Mouse (Mus musculus) neural tube, embryonic 15.5 days (tissue): ENCODE data around the gene Pon1. TPM values are rescaled to one million over a fixed set of nuclear protein-coding genes. Genes with fewer than 3 reads are reported as not detected.
A peak's percentile ranks its signal among the peaks of the same experiment; 100 is the strongest.

Experiments used
- ATAC-seq: fragments of 200-750 bp; cut with Nextera tagmentation; 2 replicates; pipeline ENCODE4 v1.8.0; 2017; ENCODE audit warnings: mild to moderate bottlenecking, moderate TSS enrichment, moderate library complexity; ENCODE audit not compliant: low FRiP score
- H3K27ac ChIP-seq: fragments of 300-500 bp; sonication (generic); replicated peaks from 2 replicates; pipeline ENCODE4 v1.5.1; 2015; ENCODE audit warnings: mild to moderate bottlenecking, inconsistent platforms
- H3K27me3 ChIP-seq: fragments of 300-500 bp; sonication (generic); replicated peaks from 2 replicates; pipeline ENCODE4 v1.6.1; 2015; ENCODE audit warnings: inconsistent platforms
- H3K36me3 ChIP-seq: fragments of 300-500 bp; sonication (generic); 2 replicates; pipeline ENCODE4 v1.6.1; 2015; ENCODE audit warnings: inconsistent platforms
- H3K4me1 ChIP-seq: fragments of 300-500 bp; sonication (generic); 2 replicates; pipeline ENCODE4 v1.6.1; 2015; ENCODE audit warnings: inconsistent platforms
- H3K4me2 ChIP-seq: fragments of 300-500 bp; sonication (generic); 2 replicates; pipeline ENCODE4 v1.6.1; 2015; ENCODE audit warnings: inconsistent platforms, mild to moderate bottlenecking, moderate library complexity
- H3K4me3 ChIP-seq: fragments of 300-500 bp; sonication (generic); replicated peaks from 2 replicates; pipeline ENCODE4 v1.5.1; 2015; ENCODE audit warnings: mild to moderate bottlenecking, inconsistent platforms
- H3K9ac ChIP-seq: fragments of 300-500 bp; sonication (generic); replicated peaks from 2 replicates; pipeline ENCODE4 v1.6.1; 2015; ENCODE audit warnings: mild to moderate bottlenecking, inconsistent platforms
- H3K9me3 ChIP-seq: fragments of 300-500 bp; sonication (generic); replicated peaks from 2 replicates; pipeline ENCODE4 v1.6.1; 2016; ENCODE audit warnings: inconsistent platforms
- WGBS: fragments of 180-500 bp; shearing (Covaris S2); methylation state at CpG from one replicate; pipeline ENCODE4 v1.1.7; 2015; ENCODE audit warnings: mixed read lengths; 5-methylcytosine and 5-hydroxymethylcytosine counted together
- polyA plus RNA-seq: library from polyadenylated mRNA; unstranded; fragments of >200 nt; fragmentation: Nextera tagmentation; extraction: Ambion mirVana; gene quantifications from 2 replicates; pipeline ENCODE4 v1.2.1, GENCODE M21; 2015

Pon1 gene
- polyA plus RNA-seq, 1 experiment from 2014 or later, result not detected

DNA sequence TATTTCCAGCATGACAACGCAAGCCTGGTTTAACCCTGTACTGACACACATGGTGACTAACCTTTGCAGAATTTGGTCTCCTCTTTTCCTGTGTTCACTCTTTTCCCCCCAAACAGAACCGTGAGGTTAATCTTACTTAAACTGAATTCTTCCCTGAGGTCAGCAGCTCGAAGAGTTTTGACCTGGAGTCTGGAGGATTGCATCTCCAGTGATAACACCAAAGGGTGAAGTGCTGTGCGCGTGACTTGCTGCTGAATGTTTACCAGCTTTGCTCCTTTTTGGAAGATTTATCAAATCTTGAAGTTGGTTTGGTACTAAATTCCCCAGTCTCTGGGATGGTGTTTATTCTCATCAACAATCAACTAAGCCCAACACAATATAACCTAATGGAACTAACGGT, 39.0 kb downstream of the Pon1 start:
- Histone ChIP-seq H3K4me2 (no peak overlapping the region), H3K9ac (no peak overlapping the region), H3K27me3 (no peaks in the 10 kb centered on the region), H3K27ac (no peak overlapping the region), H3K4me3 (no peak overlapping the region), H3K4me1 (no peaks in the 10 kb centered on the region), H3K9me3 (no peaks in the 10 kb centered on the region), H3K36me3 (peaks cover 24% of the 10 kb centered on the region)
- no peak for ATAC-seq
- WGBS, result 96% methylated on average over 6 of the region's 6 CpGs

DNA sequence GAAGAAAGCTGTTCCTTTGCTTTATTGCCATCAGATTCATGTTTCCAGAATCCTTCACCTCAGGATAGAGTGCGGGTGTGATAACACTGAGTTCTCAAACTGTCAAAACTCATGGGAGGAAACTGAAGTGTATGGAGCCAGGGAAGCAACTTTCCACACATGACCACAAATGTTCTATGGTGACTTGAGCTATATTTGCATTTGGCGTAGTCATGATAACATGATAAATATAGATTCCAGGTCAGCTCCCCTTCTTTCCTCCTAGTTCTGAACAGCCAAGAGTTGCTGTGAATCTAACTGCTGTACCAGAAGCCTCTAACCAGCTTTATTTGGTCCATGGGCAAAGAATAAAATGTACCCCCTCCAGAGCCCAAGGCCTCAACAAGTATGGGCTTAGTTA, 41.6 kb downstream of the Pon1 start:
- peaks cover 8% of the 10 kb centered on the region for H3K36me3 ChIP-seq
- no peaks in the 10 kb centered on the region for H3K9me3 ChIP-seq
- no peak overlapping the region for H3K4me3 ChIP-seq
- H3K9ac ChIP-seq, result no peak overlapping the region
- no peaks in the 10 kb centered on the region for H3K4me1 ChIP-seq
- H3K27ac ChIP-seq, result no peak overlapping the region
- no peak for ATAC-seq
- WGBS, result 95% methylated on average over 2 of the region's 2 CpGs
- H3K27me3 ChIP-seq, result no peaks in the 10 kb centered on the region
- H3K4me2 ChIP-seq, result no peak overlapping the region

DNA sequence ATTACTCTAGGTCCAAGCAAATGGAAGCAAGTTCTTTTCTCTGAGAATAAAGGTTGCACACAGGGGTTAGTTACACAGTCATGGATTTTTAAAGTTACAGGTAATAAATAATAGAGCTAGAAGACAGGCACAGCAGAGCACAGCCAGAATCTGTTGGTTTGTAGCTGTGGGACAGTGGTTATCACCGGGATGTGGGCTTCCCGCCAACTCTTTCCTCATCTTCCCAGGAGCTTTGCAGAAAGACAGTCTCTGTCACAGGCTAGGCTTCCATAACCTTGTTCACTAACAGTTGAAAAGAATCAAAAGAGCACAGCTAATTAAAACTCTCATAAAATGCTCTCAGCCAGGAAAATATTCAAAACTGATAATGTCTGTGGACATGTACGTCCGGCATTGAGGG, 42.6 kb downstream of the Pon1 start:
- no peak overlapping the region for H3K9ac ChIP-seq
- WGBS, result 41% methylated on average over 4 of the region's 4 CpGs
- no peak for ATAC-seq
- H3K27ac ChIP-seq, result no peak overlapping the region
- no peaks in the 10 kb centered on the region for H3K27me3 ChIP-seq
- H3K4me1 ChIP-seq, result no peaks in the 10 kb centered on the region
- H3K36me3 ChIP-seq, result peaks cover 8% of the 10 kb centered on the region
- no peak overlapping the region for H3K4me2 ChIP-seq
- no peaks in the 10 kb centered on the region for H3K9me3 ChIP-seq
- H3K4me3 ChIP-seq, result no peak overlapping the region

- H3K27me3 ChIP-seq, result no peaks in the 10 kb centered on the region
- no peak overlapping the region for H3K4me3 ChIP-seq
- H3K4me1 ChIP-seq, result no peaks in the 10 kb centered on the region
- H3K4me2 ChIP-seq, result no peak overlapping the region
- 85% methylated on average over 2 of the region's 2 CpGs for WGBS
- peaks cover 6% of the 10 kb centered on the region; the same call in 1 of the 2 replicates for H3K36me3 ChIP-seq
- no peak overlapping the region for H3K9ac ChIP-seq
- ATAC-seq, result no peak
- no peaks in the 10 kb centered on the region for H3K9me3 ChIP-seq
- no peak overlapping the region for H3K27ac ChIP-seq
Measured at GRCm38 (mm10) chr6:5149941-5150340, 43.8 kb downstream of the Pon1 start.

- Histone ChIP-seq H3K27me3 (no peaks in the 10 kb centered on the region), H3K27ac (no peak overlapping the region), H3K4me1 (no peaks in the 10 kb centered on the region), H3K4me3 (no peak overlapping the region), H3K9me3 (no peaks in the 10 kb centered on the region), H3K4me2 (no peak overlapping the region), H3K36me3 (no peaks in the 10 kb centered on the region), H3K9ac (no peak overlapping the region)
- 87% methylated on average over 13 of the region's 13 CpGs for WGBS
- no peak for ATAC-seq
Measured at GRCm38 (mm10) chr6:5147488-5148142, 46.1 kb downstream of the Pon1 start.

- 63% methylated on average over 9 of the region's 9 CpGs for WGBS
- Histone ChIP-seq H3K27me3 (no peaks in the 10 kb centered on the region), H3K9me3 (no peaks in the 10 kb centered on the region), H3K4me3 (no peak overlapping the region), H3K4me1 (no peaks in the 10 kb centered on the region), H3K4me2 (no peak overlapping the region), H3K27ac (no peak overlapping the region), H3K9ac (no peak overlapping the region), H3K36me3 (peaks cover 4% of the 10 kb centered on the region; the same call in 1 of the 2 replicates)
- ATAC-seq, result no peak
Measured at GRCm38 (mm10) chr6:5139666-5140065, 54.1 kb downstream of the Pon1 start.

GRCm38 (mm10) chr6:5138875-5139631, 54.7 kb downstream of the Pon1 start:
- Histone ChIP-seq H3K9ac (no peak overlapping the region), H3K4me3 (no peak overlapping the region), H3K4me1 (no peaks in the 10 kb centered on the region), H3K36me3 (peaks cover 8% of the 10 kb centered on the region), H3K9me3 (no peaks in the 10 kb centered on the region), H3K27ac (no peak overlapping the region), H3K4me2 (no peak overlapping the region), H3K27me3 (no peaks in the 10 kb centered on the region)
- ATAC-seq, result no peak
- WGBS, result 83% methylated on average over 12 of the region's 12 CpGs

DNA sequence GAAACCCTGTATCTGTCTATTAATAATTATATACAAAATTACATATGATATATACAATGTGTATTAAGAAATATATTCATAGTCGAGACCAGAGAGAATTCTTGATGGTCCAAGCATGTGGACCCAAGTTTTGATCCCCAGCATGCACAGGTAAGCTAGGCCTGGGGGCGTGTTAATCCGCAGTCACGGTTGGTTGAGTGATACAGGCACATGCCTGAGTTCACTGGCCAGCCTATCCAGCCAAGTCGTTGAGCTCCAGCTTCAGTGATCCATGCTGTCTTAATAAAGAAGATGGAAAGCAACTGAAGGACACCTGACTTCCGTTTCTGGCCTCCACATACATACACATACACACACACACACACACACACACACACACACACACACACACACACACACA, 57.7 kb downstream of the Pon1 start:
- no peaks in the 10 kb centered on the region for H3K9me3 ChIP-seq
- no peaks in the 10 kb centered on the region for H3K27me3 ChIP-seq
- no peak overlapping the region for H3K4me3 ChIP-seq
- no peak for ATAC-seq
- no peaks in the 10 kb centered on the region for H3K4me1 ChIP-seq
- no peak overlapping the region for H3K4me2 ChIP-seq
- H3K36me3 ChIP-seq, result peaks cover 9% of the 10 kb centered on the region
- no peak overlapping the region for H3K9ac ChIP-seq
- WGBS, result 85% methylated on average over 6 of the region's 6 CpGs
- H3K27ac ChIP-seq, result no peak overlapping the region

DNA sequence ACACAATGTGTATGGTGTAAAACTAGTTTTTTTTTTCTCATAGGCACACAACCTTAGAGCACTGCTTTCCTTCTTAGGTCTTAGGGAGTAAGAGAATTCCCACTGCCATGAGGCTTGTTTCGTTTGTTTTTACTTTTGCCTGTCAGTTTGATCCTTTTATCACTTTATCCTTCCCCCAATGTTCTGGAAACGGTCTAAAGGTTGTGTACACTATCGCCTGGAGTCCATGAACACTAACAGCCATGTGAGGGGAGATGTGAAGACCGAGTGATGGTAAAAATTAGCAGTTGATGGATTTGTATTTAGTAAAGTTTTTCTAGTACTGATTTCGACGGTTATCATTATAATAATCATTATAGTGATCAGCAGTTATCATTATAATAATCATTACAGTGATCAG, 58.8 kb downstream of the Pon1 start:
- no peak for ATAC-seq
- Histone ChIP-seq H3K9ac (no peak overlapping the region), H3K9me3 (no peaks in the 10 kb centered on the region), H3K4me2 (no peak overlapping the region), H3K27me3 (no peaks in the 10 kb centered on the region), H3K36me3 (peaks cover 9% of the 10 kb centered on the region), H3K4me3 (no peak overlapping the region), H3K27ac (no peak overlapping the region), H3K4me1 (no peaks in the 10 kb centered on the region)
- WGBS, result 86% methylated on average over 6 of the region's 6 CpGs

DNA sequence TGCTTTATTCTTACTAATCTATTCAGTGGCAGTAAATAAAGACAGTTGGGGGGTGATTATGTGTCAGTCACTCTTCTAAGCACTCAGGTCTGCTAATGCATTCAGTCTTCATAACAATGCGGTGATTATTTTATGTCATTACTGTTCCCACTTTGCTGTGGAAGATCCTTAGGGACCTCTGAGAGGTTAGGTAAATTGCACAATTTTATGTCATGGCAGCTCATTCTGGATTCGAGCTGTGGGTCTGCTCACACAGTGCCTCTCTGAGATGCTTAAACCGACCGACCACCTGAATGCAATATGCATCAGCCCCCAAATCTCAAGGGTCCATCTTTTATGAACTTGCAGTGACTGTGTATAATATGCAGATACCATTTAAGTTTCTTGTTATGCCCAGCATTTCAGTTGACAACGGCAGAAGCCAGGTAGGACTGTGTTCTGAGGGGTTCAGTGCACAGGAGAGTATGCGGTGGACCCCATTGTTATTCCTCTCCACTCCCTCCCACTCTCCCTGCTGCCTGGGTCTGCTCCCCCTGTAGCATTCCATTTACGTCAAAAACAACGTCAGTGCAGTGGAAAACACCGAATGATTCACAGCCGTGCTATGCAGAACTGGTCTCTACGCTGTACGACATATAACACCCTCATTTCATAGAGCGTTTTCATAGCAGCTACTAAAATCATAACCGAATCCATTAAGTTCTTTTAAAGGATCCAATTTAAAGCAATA, 64.2 kb downstream of the Pon1 start:
- peaks cover 4% of the 10 kb centered on the region for H3K36me3 ChIP-seq
- H3K27me3 ChIP-seq, result no peaks in the 10 kb centered on the region
- H3K4me2 ChIP-seq, result 0 out of 2 replicates have a peak overlapping the region, but pooled peaks have one; percentile 15
- H3K4me1 ChIP-seq, result no peaks in the 10 kb centered on the region
- 59% methylated on average over 14 of the region's 14 CpGs for WGBS
- H3K9ac ChIP-seq, result no peak overlapping the region
- no peak overlapping the region for H3K4me3 ChIP-seq
- peak; percentile 61; the same call in 1 of the 2 replicates for ATAC-seq
- no peaks in the 10 kb centered on the region for H3K9me3 ChIP-seq
- no peak overlapping the region for H3K27ac ChIP-seq

GRCm38 (mm10) chr6:5120229-5120628, 73.5 kb downstream of the Pon1 start:
- H3K4me3 ChIP-seq, result no peak overlapping the region
- H3K9me3 ChIP-seq, result no peaks in the 10 kb centered on the region
- WGBS, result 24% methylated on average over 3 of the region's 3 CpGs
- H3K27ac ChIP-seq, result no peak overlapping the region
- ATAC-seq, result no peak
- H3K36me3 ChIP-seq, result peaks cover 24% of the 10 kb centered on the region
- no peak overlapping the region for H3K4me2 ChIP-seq
- H3K4me1 ChIP-seq, result no peaks in the 10 kb centered on the region
- no peak overlapping the region for H3K9ac ChIP-seq
- no peaks in the 10 kb centered on the region for H3K27me3 ChIP-seq
